Mouse (Mus musculus) liver, embryonic 14.5 days (tissue): ENCODE results near the gene Cabp7. TPM values are rescaled to one million over a fixed set of nuclear protein-coding genes. Genes with fewer than 3 reads are reported as not detected.

ENCODE experiments used
- ATAC-seq: fragments of 200-750 bp; cut with Nextera tagmentation; 2 replicates; pipeline ENCODE4 v1.8.0; 2017; ENCODE audit warnings: moderate number of reproducible peaks, mild to moderate bottlenecking, moderate library complexity; ENCODE audit not compliant: insufficient read depth
- DNase-seq, 3 experiments: peaks; one replicate each; pipeline ENCODE4 v3.0.0-alpha.2; 2012 to 2013; ENCODE audit warnings: low read depth in 3 of 3, low spot score in 3 of 3
- H3K27ac ChIP-seq: fragments of 300-500 bp; sonication (generic); 2 replicates; pipeline ENCODE4 v1.5.1; 2014; ENCODE audit warnings: moderate library complexity, mild to moderate bottlenecking, control low read depth, inconsistent platforms
- H3K27me3 ChIP-seq: fragments of 300-500 bp; sonication (generic); 2 replicates; pipeline ENCODE4 v1.6.1; 2014; ENCODE audit warnings: mild to moderate bottlenecking, low read length, moderate library complexity; ENCODE audit not compliant: control insufficient read depth, insufficient read depth
- H3K36me3 ChIP-seq: fragments of 300-500 bp; sonication (generic); replicated peaks from 2 replicates; pipeline ENCODE4 v1.6.1; 2014; ENCODE audit warnings: low read depth; ENCODE audit not compliant: control insufficient read depth, insufficient read depth
- H3K4me1 ChIP-seq, 2 experiments: fragments of 200-500 bp in 1 of 2; fragments of 300-500 bp in 1 of 2; sonication (generic) in 1 of 2; replicated peaks; 2 replicates each; pipeline ENCODE4 v1.6.1; 2012 to 2014; ENCODE audit warnings: antibody characterized with exemption in 1 of 2, inconsistent platforms in 1 of 2, low read length in 1 of 2; ENCODE audit not compliant: control insufficient read depth in 2 of 2, insufficient read depth in 2 of 2
- H3K4me2 ChIP-seq: fragments of 300-500 bp; sonication (generic); 2 replicates; pipeline ENCODE4 v1.6.1; 2014; ENCODE audit warnings: low read depth, mild to moderate bottlenecking, control low read depth, moderate library complexity
- H3K4me3 ChIP-seq, 2 experiments: fragments of 200-500 bp in 1 of 2; fragments of 300-500 bp in 1 of 2; sonication (generic) in 1 of 2; 2 replicates each; pipeline ENCODE4 v1.5.1; 2012 to 2014; ENCODE audit warnings: low read depth in 2 of 2, low read length in 2 of 2, mild to moderate bottlenecking in 2 of 2, control low read depth in 1 of 2, inconsistent platforms in 1 of 2, moderate library complexity in 1 of 2; ENCODE audit not compliant: insufficient read depth in 1 of 2
- H3K9ac ChIP-seq: fragments of 300-500 bp; sonication (generic); replicated peaks from 2 replicates; pipeline ENCODE4 v1.6.1; 2014; ENCODE audit warnings: mild to moderate bottlenecking, control low read depth, moderate library complexity
- H3K9me3 ChIP-seq: fragments of 300-500 bp; sonication (generic); 2 replicates; pipeline ENCODE4 v1.6.1; 2016; ENCODE audit warnings: low read length, mixed read lengths; ENCODE audit not compliant: control insufficient read depth
- CTCF ChIP-seq: IDR thresholded peaks from 2 replicates; pipeline ENCODE4 v1.5.1; 2016; ENCODE audit warnings: antibody characterized with exemption, low read depth, control low read depth
- EP300 ChIP-seq: IDR thresholded peaks from 2 replicates; pipeline ENCODE4 v1.6.1; 2016; ENCODE audit warnings: antibody characterized with exemption, low read depth
- whole genome bisulfite sequencing: fragments of 180-500 bp; shearing (Covaris S2); extraction: QIAGEN DNeasy Blood & Tissue Kit; methylation state at CpG from one replicate; pipeline ENCODE4 v1.1.7; 2014; ENCODE audit not compliant: insufficient replicate concordance; 5-methylcytosine and 5-hydroxymethylcytosine counted together
- polyA plus RNA-seq, 2 experiments: library from polyadenylated mRNA; depleted of rRNA in 1 of 2; stranded (reverse) in 1 of 2; unstranded in 1 of 2; fragments of >200 nt; fragmentation: Nextera tagmentation in 1 of 2; extraction: Ambion mirVana in 1 of 2; gene quantifications; 2 replicates each; pipeline versions ENCODE4 v1.2.1 to v1.2.3; 2012 to 2014

Gene Cabp7
- polyA plus RNA-seq, 2 experiments = 0.02 to 0.04 TPM

- no peaks in the 10 kb centered on the region for H3K27me3 ChIP-seq
- DNase-seq = peak in 1 of 3 experiments; percentile 22
- H3K27ac ChIP-seq = no peak overlapping the region
- H3K9ac ChIP-seq = no peak overlapping the region
- ATAC-seq = peak; percentile 36; the same call in 1 of the 2 replicates
- H3K4me3 ChIP-seq = no peak overlapping the region
- H3K4me1 ChIP-seq = no peaks in the 10 kb centered on the region; a peak in 1 of 4 replicates
- no peak overlapping the region for H3K4me2 ChIP-seq
- no peaks in the 10 kb centered on the region for H3K9me3 ChIP-seq
- 33% methylated on average over 7 of the region's 7 CpGs for whole genome bisulfite sequencing
- H3K36me3 ChIP-seq = peaks cover 11% of the 10 kb centered on the region
- TF ChIP-seq CTCF (peak; percentile 52), EP300 (no peak)
These were observed 49.3 kb downstream of the Cabp7 start for GRCm38 (mm10) chr11:4697043-4697983.

- H3K9ac ChIP-seq = no peak overlapping the region
- ATAC-seq = no peak
- no peaks in the 10 kb centered on the region for H3K9me3 ChIP-seq
- H3K4me1 ChIP-seq = no peaks in the 10 kb centered on the region
- no peaks in the 10 kb centered on the region for H3K36me3 ChIP-seq
- H3K4me3 ChIP-seq = no peak overlapping the region
- no peaks in the 10 kb centered on the region for H3K27me3 ChIP-seq
- no peak for DNase-seq
- TF ChIP-seq EP300 (no peak), CTCF (no peak)
- WGBS = 82% methylated on average over 11 of the region's 11 CpGs
- H3K27ac ChIP-seq = no peak overlapping the region
- no peak overlapping the region for H3K4me2 ChIP-seq
These were observed 54.4 kb downstream of the Cabp7 start for GRCm38 (mm10) chr11:4692162-4692561.

GRCm38 (mm10) chr11:4691213-4691612 lies 55.4 kb downstream of the Cabp7 start:
- Histone ChIP-seq H3K27me3 (no peaks in the 10 kb centered on the region), H3K4me1 (no peaks in the 10 kb centered on the region), H3K9me3 (no peaks in the 10 kb centered on the region), H3K4me2 (no peak overlapping the region), H3K27ac (no peak overlapping the region), H3K9ac (no peak overlapping the region), H3K4me3 (no peak overlapping the region), H3K36me3 (no peaks in the 10 kb centered on the region)
- WGBS = 65% methylated on average over 10 of the region's 10 CpGs
- no peak for TF ChIP-seq CTCF
- no peak for TF ChIP-seq EP300
- DNase-seq = no peak
- no peak for ATAC-seq

- WGBS = 78% methylated on average over 7 of the region's 7 CpGs
- no peak for DNase-seq
- ATAC-seq = no peak
- H3K9ac ChIP-seq = no peak overlapping the region
- no peak overlapping the region for H3K4me2 ChIP-seq
- no peaks in the 10 kb centered on the region for H3K4me1 ChIP-seq
- no peak overlapping the region for H3K4me3 ChIP-seq
- no peaks in the 10 kb centered on the region for H3K9me3 ChIP-seq
- H3K27ac ChIP-seq = no peak overlapping the region
- TF ChIP-seq CTCF = no peak
- no peak for TF ChIP-seq EP300
- H3K27me3 ChIP-seq = no peaks in the 10 kb centered on the region
- no peaks in the 10 kb centered on the region for H3K36me3 ChIP-seq
These were observed 56.2 kb downstream of the Cabp7 start for GRCm38 (mm10) chr11:4690353-4690752.

GRCm38 (mm10) chr11:4688632-4689380 lies 57.8 kb downstream of the Cabp7 start:
- Histone ChIP-seq H3K27me3 (no peaks in the 10 kb centered on the region), H3K4me1 (no peaks in the 10 kb centered on the region), H3K36me3 (no peaks in the 10 kb centered on the region), H3K27ac (no peak overlapping the region), H3K9ac (no peak overlapping the region), H3K4me2 (no peak overlapping the region), H3K4me3 (no peak overlapping the region), H3K9me3 (no peaks in the 10 kb centered on the region)
- TF ChIP-seq CTCF (no peak), EP300 (no peak)
- DNase-seq (no peak), ATAC-seq (no peak)
- 39% methylated on average over 11 of the region's 11 CpGs for WGBS
